Mouse (Mus musculus): ENCODE measurements around the gene Krt71.

GRCm38 (mm10) chr15:101702380-101702779 lies 40.5 kb downstream of the Krt71 start:
- TF ChIP-seq CTCF (IDR thresholded peaks at IDR 0.05; ENCODE audit: low read depth) (no peak), EP300 (IDR thresholded peaks at IDR 0.05; ENCODE audit: low read depth) (no peak)

All from liver, embryonic 14.5 days (tissue).